Mouse (Mus musculus): ENCODE measurements around the gene Corin. TPM values are rescaled to one million over a fixed set of nuclear protein-coding genes. Genes with fewer than 3 reads are reported as not detected.

Corin gene
- total RNA-seq, 2 experiments from 2014 or later: 0.71 to 1.3 TPM

DNA sequence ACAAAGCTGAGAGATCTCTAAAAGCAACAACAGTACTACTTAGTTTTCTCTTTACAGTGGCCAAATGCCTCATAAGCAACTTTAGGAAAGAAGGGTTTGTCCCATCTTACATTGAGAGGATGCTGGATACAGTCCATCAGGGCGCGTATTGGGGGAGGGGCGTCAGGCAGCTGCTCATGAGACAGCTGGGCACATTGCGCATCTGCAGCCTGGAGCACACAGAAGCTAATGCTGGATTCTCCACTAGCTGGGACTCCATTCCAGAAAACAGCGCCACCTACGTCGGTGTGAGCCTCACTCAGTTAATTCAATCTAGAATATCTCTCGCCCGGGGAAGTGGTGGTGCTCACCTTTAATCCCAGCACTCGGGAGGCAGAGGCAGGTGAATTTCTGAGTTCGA, 60.3 kb downstream of the Corin start:
- no peak for DNase-seq (ENCODE audit: low spot score in 2 of 2)

DNA sequence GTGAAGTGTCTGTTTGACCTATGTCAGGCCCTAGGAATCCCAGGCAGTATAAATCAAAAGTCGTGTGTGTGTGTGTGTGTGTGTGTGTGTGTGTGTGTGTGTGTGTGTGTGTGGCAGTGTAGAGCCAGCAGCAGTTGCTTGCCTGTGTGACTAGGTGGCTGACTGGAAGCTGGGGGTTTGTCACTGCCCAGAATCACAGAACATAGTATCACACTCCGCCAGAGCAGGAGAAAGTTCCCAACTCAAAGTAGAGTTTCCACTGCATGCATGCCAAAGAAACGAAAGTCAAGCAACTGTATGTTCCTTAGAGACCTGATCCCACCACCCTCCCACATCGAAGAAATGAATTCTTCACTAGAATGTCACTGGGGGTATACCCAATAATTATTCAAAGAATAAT, 61.3 kb downstream of the Corin start:
- DNase-seq (ENCODE audit: low spot score in 2 of 2): no peak

DNA sequence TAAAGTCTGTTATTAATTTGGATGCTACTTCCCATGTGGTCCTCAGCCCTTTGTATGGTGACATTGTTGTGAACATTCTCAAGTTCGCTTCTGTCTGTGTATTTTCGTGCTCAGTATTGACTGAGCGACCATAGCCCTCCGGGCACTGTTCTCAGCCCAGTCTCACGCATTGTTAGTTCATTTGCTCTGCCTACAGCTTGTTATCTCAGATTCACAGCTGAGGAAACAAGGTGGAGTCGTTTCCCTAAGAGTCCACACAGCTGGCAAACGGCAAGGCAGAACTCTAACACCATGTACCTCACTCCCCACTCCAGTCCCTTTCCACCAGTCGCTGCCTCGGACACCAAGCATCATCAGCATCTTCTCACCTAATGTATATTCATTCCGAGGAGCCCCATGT, 63.1 kb downstream of the Corin start:
- DNase-seq (ENCODE audit: low spot score in 2 of 2): no peak

DNA sequence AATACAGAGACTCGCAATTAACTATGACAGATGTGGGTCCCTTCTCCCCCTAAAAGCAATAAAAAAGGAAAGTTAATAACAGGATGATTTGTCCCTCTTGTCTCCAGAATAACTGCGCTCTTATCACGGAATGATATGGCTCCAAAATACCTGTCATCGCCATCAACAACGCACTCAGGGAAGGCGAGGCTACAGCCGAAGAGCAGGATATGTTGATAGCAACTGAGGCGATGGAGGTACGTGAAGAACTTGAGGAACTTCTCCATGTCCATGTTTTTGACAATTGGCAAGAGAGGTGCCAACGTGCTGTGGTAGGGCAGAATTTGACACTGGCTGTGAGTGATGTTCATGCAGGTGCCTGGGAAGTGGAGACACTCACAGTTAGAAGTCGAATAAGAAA, 69.2 kb downstream of the Corin start:
- DNase-seq (ENCODE audit: low spot score in 2 of 2): no peak

DNA sequence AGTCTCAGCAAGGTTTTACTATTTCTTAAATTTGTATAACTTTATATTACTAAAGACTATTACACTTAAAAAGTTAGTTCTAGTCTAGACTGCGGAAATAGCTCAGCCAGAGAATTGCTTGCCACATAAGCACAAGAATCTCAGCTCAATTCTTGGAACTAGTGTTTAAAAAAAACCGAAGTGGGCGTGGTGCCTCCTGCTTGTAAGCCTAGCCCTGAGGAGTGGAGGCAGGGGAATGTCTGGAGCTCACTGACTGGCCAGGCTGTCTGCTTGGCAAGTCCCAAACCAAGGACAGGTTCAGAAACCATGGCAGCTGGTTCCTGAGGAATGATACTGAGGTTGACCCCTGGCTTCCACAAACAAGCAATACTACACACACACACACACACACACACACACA, 72.4 kb downstream of the Corin start:
- DNase-seq (ENCODE audit: low spot score in 2 of 2): no peak

DNA sequence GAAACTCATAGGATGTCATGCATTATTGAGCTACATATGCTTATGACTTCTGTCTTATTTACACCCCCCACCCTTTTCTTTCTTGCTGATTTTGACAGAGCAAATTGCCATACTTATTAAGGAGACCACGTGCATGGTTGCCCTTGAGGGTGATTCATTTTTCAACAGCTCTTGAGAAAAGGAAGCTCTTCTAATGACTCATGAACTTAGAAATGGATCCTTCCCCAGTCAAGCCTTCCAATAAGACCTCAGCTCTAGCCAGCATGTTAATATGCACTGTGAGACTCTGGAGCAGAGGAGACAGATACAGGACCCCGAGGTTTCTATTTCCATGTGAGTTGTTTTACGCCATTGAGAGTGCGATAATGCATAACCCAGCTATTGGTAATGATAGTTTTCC, 76.7 kb downstream of the Corin start:
- DNase-seq (ENCODE audit: low spot score in 2 of 2): no peak

DNA sequence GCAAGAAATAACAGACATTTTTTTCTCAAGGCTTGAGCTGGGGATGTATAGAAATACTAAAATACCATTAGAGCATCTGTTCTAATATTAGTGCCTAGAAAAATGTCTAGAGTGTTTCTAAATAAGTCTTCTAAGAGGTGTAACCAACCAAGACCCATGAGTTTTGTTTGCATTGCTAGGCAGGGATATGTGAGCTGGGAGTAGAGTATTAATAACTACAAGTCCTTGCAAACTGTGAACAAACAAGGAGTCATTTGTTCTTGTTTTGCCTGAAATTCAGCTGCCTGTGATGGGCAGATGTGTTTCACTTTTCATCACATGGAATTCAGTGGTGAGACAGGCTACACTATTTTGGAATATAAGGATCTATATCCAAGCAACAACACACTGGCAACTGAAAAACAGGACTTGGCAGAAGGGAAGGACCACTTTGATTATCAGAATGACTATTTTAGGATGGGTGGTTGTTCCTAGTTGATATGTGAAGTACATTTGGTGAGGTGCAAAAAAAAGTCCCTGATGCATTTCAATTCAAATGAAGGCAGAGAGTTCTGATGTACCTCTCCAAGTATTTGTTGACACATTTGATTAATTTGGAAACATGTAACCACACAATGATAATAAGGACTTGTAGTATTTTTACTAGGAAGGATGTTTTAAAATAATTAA, 78.8 kb downstream of the Corin start:
- DNase-seq (ENCODE audit: low spot score in 2 of 2): no peak

DNA sequence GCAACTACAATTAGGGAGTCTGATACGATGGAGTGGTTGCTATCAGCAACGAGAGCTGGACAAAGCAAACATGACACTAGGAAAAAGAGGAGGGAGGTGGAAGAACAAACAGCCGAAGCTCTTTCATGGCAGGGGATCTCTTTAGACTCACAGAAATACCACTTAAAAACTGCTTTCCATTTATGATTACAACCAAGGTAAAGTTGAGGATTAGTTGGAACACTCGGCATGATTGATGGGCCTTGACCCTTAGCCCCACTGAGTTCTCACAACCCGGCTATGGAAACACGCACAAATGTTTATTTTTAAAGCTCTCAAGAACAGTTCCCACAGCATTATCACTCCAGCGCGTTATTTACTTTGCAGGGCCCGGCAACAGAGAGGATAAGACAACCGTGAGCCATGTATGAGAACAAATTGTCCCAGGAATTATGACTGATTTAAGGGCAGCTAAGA, 92.4 kb downstream of the Corin start:
- no peak for DNase-seq (ENCODE audit: low spot score in 2 of 2)

DNA sequence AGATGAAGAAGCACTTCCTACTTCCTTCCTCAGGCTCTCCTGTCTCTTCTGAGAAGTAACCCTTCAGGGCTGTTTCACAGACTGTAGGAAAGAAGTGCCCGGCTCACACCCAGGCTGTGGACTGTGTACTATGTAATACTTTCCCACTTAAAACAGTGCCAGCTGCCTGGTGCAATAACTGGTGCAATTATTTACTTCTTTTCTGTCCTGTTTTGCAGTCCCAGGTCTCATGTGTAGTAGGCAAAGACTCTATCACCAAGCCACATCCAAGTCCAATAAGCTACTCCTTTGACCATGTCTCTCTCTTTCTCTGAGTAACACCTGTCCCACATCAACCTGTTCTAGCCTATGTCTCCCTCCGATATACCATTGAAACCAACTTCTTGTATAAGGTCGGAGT, 93.4 kb downstream of the Corin start:
- no peak for DNase-seq (ENCODE audit: low spot score in 2 of 2)

DNA sequence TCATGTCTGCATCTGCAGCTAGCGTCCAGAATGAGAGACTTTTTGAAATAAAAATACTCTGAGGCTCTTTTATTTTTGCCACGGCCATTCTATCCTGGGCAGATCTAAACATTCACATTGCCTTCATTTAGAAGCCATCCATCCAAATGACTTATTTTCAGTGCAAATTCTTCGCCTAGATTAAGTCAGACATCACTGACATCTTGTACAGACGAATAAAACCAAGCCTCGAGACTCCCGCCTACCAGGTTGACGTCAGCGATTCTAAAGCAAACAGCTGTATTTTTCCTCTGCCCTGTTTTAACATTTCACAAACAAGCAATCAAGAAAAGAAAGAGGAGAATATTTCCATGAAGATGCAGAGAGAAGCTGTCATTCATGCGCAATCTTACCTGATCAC, 100.9 kb downstream of the Corin start:
- DNase-seq (ENCODE audit: low spot score in 2 of 2): no peak

DNA sequence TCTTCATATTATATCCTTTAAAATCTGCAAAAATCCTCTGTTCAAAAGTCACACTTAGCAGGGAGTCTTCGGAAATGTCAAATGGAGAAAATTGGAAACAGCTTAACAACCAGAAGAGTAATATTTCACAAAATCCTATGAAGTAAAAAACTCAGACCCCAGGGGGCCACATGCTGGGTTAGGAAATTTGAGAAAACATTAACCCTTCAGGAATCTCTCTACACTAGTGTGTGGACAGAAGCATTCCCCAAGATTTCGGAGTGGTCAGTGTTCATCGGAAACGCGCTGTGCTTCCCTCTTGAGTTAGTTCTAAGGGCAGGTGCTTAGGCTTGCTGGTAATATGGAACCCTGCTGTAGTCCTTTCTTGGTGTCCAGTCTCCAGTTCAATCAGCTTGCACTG, 101.4 kb downstream of the Corin start:
- DNase-seq (ENCODE audit: low spot score in 2 of 2): no peak

DNA sequence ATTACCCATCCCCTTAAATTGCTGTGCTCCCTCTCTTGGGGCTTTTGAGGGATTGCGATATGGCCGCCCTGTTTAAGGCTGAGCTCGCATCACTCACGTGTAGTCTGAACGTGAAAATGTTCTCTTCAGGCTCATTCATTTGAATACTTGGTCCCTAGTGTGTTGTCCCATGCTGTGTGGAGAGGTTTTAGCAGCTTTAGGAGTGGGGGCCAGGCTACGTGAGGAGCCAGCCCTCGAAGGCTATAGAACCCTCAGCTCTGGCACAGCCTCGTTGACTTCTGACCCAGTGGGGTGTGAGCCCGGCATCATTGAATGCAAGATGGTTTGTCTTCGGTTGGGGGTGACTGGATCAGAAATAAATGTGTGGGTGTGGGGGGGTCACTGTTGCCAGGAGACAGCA, 102.5 kb downstream of the Corin start:
- no peak for DNase-seq (ENCODE audit: low spot score in 2 of 2)

DNA sequence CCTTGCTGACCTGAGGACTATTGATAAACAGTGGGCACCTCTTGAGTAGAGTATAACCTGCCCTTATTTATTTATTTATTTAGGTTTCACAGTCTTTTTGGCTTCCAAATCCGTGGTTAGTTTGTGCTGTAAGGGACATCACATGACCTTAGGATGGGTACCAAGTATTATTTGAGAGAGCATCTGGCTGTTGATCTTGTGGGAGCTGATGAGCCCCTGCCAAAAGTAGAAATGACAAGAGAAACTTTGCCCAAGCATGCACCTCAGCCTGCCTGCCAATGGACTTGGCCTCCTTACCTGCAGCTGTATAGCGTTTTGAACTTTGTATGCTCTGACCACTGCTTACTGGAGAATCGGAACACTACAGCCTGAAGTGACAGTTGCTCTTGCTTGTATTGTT, 103.0 kb downstream of the Corin start:
- DNase-seq (ENCODE audit: low spot score in 2 of 2): no peak

DNA sequence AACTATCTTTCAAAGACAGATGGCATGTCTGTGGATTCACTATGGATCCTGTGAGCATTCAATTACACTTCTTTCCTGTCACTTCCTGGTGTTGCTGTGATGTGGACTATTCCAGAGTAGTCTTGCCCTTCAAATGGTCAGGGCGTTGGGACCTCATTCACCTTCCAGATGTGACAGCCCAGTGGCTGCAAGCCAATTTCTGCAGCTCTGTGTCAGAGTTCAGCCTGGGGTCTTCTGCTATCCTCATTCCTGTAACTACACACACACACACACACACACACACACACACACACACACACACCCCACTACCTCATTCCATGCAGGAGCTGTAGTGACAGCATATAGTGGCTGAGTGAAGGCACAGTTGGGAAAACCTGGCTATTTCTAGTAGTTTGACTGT, 122.1 kb downstream of the Corin start:
- no peak for DNase-seq (ENCODE audit: low spot score in 2 of 2)

DNA sequence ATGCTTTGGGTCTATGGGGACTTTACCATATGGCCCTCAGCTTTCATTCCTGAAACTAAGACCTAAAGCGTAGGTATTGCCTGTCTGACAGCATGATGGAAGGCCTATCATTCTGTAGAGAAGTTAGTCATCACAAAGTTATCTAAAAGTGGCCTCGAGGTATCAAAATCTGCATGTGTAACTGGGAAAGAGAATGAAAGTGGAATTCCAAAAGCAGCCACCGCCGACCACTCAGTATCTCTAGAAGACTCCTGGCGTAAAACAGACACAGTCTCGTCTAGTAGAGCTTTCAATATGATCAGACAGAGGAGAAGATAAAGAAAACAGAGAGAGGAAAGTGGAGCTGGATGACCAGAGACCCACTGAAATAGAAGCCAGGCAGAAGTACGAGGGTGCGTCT, 123.7 kb downstream of the Corin start:
- no peak for DNase-seq (ENCODE audit: low spot score in 2 of 2)

DNA sequence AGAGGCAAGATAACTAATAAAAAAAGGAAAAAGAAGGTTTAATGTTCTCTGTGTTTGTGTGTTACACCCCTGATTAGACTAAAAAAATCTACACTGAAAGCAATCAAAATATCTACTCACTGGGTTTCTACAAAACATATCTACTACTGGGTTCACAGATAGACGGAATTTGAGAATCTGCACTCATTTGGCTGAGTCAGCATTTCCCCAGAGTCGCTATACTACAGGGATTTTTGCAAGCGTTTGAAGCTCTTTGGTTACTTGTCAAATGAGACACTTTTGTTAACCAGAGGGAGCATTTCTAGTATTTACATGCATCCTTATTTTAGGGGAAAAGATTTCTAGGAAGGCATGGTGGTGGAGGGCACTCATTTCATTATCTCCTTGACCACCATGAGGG, 136.3 kb downstream of the Corin start:
- DNase-seq (ENCODE audit: low spot score in 2 of 2): no peak

DNA sequence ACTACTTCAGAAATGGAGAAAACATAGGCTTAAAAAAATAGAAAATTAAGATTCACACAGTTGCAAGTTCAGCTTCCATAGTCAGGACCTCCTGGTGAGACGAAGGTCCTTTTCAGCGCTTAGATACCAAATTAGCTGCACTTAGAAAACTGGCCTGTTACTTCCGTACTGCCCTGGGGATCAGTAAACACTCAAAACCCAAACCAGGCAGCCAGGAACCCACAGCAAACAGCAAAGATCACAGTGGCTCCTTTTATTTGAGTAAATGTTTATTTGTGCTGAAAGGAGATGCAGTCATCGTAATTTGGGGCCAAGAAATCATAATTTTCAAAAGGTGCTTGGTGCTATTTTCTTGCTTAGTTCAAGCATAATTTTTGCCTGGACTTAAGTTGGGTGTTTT, 138.5 kb downstream of the Corin start:
- DNase-seq (ENCODE audit: low spot score in 2 of 2): no peak

DNA sequence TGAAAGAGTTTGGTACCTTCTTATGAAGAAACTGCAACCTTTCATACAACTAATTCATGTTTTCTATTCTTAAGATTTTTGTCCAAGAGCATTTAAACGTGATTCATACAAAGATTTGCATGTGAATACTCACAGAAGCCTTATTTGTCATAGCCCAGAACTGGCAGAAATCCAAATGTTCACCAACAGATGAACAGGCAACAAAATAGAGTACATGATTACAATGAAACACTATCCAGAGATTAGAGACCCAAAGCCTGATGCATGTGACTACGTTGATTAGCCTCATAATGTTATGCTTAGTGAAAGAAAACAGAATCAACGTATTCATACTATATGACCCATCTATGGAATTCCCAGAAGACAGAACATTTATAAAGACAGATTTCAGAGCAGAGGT, 140.4 kb downstream of the Corin start:
- DNase-seq (ENCODE audit: low spot score in 2 of 2): no peak

DNA sequence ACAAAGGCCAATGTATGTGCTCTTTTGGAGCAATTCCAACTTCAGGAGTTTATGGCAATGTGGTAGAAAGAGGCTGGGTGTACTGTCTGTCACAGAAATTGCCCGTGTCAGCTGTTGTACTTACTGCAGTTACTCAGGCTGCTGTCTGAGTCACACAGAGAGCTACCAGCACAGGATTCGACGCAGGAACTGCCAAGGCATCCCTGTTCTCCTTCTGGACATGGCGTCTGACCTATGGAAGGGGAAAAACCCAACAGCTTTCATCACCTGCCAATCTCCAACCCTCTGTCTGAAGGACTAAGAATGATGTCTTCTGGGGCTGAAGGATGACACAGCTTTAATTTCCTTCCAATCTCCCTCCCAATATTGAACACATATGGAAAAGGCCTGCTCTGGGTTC, 150.5 kb downstream of the Corin start:
- DNase-seq (ENCODE audit: low spot score in 2 of 2): no peak

DNA sequence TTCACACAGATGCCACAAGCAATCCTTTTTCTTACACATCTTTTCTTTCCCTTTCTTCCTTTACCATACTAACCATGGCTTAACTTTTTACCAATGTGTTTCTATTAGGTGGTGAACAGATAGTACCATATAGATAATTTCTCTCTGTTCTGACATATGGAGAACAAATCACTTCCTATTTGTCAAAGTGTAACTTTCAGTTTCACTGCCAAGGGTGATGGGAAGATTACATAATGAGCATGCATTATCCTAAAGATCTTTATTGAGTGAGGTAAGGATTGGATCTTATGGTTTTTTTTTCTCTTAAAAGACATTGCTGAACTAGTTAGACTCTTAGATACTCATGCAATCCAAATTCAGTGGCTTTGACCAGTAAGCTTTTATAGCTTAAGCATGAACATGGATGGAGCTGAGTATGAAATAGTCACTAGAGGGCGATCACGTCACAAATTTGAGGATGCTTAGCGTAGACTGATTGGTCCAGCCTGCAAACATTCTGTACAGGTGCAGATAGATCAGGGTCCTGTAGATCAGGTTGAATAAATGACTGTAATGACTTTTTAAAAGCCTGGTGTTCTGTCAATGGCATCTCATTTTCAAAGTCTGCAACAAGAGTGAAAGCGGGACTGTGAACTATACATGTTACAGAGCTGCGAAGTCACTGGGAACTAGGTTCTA, 154.1 kb downstream of the Corin start:
- DNase-seq (ENCODE audit: low spot score in 2 of 2): no peak

DNA sequence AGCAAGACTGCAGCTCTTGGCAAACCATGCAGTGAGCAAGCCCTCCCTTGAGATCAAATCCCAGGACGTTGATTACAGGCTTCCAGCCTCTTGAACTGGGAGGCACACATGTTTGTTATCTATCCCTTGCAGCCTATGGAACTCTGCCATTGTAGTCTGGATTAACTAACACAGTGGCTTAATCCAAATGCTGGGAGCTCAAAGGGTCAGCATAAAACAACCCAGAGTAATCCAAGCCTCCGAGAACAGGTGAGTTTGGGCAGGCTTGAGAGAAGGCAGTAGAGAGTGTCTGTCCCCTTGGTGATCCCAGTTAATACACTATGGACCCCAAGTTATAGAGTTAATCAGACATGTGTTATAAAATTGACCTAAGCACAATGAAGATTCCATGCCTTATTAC, 155.7 kb downstream of the Corin start:
- DNase-seq (ENCODE audit: low spot score in 2 of 2): no peak

DNA sequence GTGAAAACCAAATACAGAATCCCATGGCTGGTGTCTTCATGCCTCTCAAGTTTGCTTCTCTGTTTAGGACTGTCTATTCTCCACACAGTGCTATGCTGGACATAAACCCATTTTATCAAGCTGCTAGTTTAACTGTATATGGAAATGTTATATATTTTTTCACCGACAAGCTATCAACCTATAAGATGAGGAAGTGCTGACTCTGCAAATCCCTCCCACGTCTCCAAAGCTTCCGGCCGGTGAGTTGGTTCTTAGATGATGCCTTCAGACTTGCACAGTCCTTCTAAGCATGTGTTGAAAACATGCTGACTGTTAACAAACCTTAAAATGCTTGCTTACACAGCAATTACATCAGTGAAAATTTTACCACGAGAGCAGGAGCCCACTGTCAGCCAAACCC, 168.4 kb downstream of the Corin start:
- DNase-seq (ENCODE audit: low spot score in 2 of 2): no peak

DNA sequence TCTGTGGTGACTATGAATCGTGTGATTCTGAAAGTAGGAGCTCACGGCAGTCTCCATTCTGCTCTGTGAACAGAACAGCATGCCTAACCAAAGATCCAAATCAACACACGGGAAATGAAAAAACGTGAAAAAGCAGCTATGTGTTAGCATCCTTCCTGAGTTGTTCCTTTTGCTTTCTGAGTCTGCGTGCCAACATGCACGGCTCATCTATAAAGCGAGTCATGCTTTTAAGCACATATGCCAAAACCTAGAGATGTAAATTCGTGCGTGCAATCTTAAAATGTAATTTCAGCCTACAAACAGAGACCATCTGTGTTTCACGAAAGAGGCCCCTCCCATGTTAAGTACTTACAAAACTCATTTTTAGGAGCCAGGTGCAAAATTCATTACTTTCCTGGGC, 171.4 kb downstream of the Corin start:
- no peak for DNase-seq (ENCODE audit: low spot score in 2 of 2)
